Mouse (Mus musculus) embryonic facial prominence, embryonic 13.5 days (tissue): Measurements from ENCODE around the gene Slc35b2. TPM values are rescaled to one million over a fixed set of nuclear protein-coding genes. Genes with fewer than 3 reads are reported as not detected.
A peak's percentile ranks its signal among the peaks of the same experiment; 100 is the strongest.

Experiments
- ATAC-seq: fragments of 200-750 bp; cut with Nextera tagmentation; 2 replicates; pipeline ENCODE4 v1.8.0; 2017; ENCODE audit warnings: low read depth; ENCODE audit not compliant: insufficient number of reproducible peaks, insufficient read depth, low FRiP score, low TSS enrichment
- H3K27ac ChIP-seq: fragments of 300-500 bp; sonication (generic); 2 replicates; pipeline ENCODE4 v1.5.1; 2015; ENCODE audit warnings: moderate library complexity, mild to moderate bottlenecking, inconsistent platforms
- H3K27me3 ChIP-seq: fragments of 300-500 bp; sonication (generic); 2 replicates; pipeline ENCODE4 v1.6.1; 2015; ENCODE audit warnings: mild to moderate bottlenecking, inconsistent platforms
- H3K36me3 ChIP-seq: fragments of 300-500 bp; sonication (generic); 2 replicates; pipeline ENCODE4 v1.6.1; 2015; ENCODE audit warnings: mild to moderate bottlenecking, inconsistent platforms
- H3K4me1 ChIP-seq: fragments of 300-500 bp; sonication (generic); 2 replicates; pipeline ENCODE4 v1.6.1; 2015; ENCODE audit warnings: inconsistent platforms
- H3K4me2 ChIP-seq: fragments of 300-500 bp; sonication (generic); 2 replicates; pipeline ENCODE4 v1.6.1; 2015; ENCODE audit warnings: moderate library complexity, mild to moderate bottlenecking, inconsistent platforms
- H3K4me3 ChIP-seq: fragments of 300-500 bp; sonication (generic); 2 replicates; pipeline ENCODE4 v1.5.1; 2015; ENCODE audit warnings: mild to moderate bottlenecking, inconsistent platforms
- H3K9ac ChIP-seq: fragments of 300-500 bp; sonication (generic); 2 replicates; pipeline ENCODE4 v1.6.1; 2015; ENCODE audit warnings: mild to moderate bottlenecking, inconsistent platforms
- H3K9me3 ChIP-seq: fragments of 300-500 bp; sonication (generic); 2 replicates; pipeline ENCODE4 v1.6.1; 2016; ENCODE audit warnings: inconsistent platforms
- WGBS: fragments of 180-500 bp; shearing (Covaris S2); methylation state at CpG from one replicate; pipeline ENCODE4 v1.1.7; 2015; ENCODE audit warnings: mixed read lengths; 5-methylcytosine and 5-hydroxymethylcytosine counted together
- polyA plus RNA-seq: library from polyadenylated mRNA; unstranded; fragments of >200 nt; fragmentation: Nextera tagmentation; extraction: Ambion mirVana; gene quantifications from 2 replicates; pipeline ENCODE4 v1.2.1, GENCODE M21; 2015

The Slc35b2 gene
- polyA plus RNA-seq, 1 experiment from 2014 or later, result 122 TPM

DNA sequence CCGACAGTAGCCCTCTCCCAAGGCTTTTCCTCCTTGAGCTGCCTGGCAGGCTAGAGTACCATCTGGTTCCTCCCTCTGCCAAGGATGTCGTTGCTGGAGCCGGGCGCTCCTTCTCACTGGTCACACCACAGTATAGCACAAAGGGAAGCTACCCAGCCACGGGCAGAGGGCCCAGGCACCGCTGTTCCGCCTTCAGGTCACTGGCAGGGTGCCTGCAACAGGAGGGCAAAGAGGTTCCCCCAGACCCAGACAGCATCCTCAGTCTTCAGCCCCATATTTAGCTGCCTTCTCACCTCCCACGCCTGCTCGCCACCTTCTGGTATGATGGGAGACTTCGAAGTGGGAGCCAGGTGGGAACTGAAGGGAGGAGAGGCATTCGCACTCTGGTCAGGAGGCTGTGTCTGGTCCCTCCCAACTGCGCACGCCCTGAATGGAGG, 33.3 kb upstream of the Slc35b2 start:
- ATAC-seq, result no peak
- Histone ChIP-seq H3K4me1 (no peaks in the 10 kb centered on the region), H3K36me3 (no peaks in the 10 kb centered on the region), H3K27ac (no peak overlapping the region), H3K9ac (no peak overlapping the region), H3K9me3 (no peaks in the 10 kb centered on the region), H3K4me2 (no peak overlapping the region), H3K4me3 (no peak overlapping the region), H3K27me3 (peaks cover 79% of the 10 kb centered on the region)
- 47% methylated on average over 13 of the region's 13 CpGs for WGBS

DNA sequence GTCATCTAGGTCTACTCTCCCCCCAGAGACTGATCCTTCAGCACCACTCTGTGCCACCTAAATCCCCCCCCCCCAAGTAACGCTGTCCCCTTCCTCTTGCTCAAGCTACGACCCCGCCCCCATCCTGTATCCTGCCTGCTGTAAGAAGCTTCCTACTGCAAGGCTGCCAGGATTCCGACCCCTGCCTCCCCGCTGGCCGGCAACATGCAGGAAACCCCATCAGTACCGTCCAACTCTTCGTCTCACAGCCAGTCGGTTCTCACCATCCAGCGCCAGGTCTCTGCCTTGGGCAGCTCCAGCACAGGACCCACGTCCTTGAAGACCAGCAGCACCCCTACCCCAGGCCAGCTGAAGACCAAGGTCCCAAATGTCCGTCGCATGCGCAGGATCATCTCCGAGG, 30.8 kb upstream of the Slc35b2 start:
- Histone ChIP-seq H3K4me1 (no peaks in the 10 kb centered on the region), H3K27me3 (peaks cover 80% of the 10 kb centered on the region), H3K4me3 (no peak overlapping the region), H3K4me2 (no peak overlapping the region), H3K36me3 (no peaks in the 10 kb centered on the region), H3K27ac (no peak overlapping the region), H3K9ac (no peak overlapping the region), H3K9me3 (no peaks in the 10 kb centered on the region)
- 43% methylated on average over 15 of the region's 15 CpGs for WGBS
- ATAC-seq, result no peak

DNA sequence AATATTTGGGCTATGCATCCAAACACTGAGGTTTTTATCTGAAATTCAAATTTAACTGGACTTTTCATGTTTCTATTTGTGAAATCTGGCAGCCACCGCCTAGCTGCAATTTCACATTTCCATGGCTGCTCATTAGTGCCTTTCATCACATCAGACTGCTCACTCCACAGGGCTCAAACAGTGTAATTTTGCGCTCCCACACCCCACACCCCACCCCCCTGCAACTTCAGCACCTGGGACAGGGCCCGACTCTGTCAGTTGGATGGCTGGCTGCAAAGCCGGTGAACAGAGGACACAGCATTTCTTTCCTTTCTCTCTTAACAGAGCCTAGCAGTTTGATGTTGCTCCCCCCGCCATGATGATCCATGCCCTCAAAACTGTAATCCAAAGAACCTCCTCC, 27.4 kb upstream of the Slc35b2 start:
- Histone ChIP-seq H3K27ac (no peak overlapping the region), H3K4me1 (no peaks in the 10 kb centered on the region), H3K9ac (no peak overlapping the region), H3K27me3 (peaks cover 83% of the 10 kb centered on the region), H3K9me3 (no peaks in the 10 kb centered on the region), H3K4me3 (no peak overlapping the region), H3K4me2 (no peak overlapping the region), H3K36me3 (no peaks in the 10 kb centered on the region)
- ATAC-seq, result no peak
- 9% methylated on average over 5 of the region's 5 CpGs for WGBS

DNA sequence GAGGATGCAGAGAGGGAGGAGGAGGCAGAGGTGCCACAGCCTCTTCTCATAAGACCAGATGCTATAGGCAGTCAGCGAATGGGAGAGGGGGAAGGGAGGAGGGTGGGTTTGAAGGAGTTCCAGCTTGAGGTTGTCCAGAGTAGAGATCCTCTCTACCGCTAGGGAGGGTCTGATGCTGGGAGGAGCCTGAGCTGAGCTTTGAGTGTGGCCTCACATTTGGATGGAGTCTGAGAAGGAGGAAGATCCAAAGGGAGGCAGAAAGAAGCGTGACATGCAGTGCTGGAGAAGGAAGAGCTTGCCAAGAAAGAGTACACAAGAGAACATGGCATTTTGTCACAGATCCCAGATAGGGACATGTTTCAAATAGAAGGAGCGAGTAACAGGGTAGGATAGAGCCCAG, 25.3 kb upstream of the Slc35b2 start:
- ATAC-seq, result no peak
- Histone ChIP-seq H3K4me1 (no peaks in the 10 kb centered on the region), H3K27ac (no peak overlapping the region), H3K27me3 (peaks cover 84% of the 10 kb centered on the region), H3K9me3 (no peaks in the 10 kb centered on the region), H3K4me2 (no peak overlapping the region), H3K4me3 (no peak overlapping the region), H3K9ac (no peak overlapping the region), H3K36me3 (no peaks in the 10 kb centered on the region)
- WGBS, result 65% methylated on average over 4 of the region's 4 CpGs

DNA sequence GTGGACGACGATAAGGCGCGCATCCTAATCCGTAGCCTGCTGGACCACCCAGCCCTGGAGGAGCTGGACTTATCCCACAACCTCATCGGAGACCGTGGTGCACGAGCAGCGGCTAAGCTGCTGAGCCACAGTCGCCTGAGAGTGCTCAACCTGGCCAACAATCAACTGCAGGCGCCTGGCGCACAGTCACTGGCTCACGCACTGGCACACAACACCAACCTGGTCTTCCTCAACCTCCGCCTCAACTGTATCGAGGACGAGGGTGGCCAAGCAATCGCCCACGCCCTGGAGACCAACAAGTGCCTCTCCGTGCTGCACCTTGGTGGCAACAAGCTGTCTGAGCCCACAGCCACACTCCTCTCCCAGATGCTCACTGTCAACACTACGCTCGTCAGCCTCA, 24.0 kb upstream of the Slc35b2 start:
- peaks cover 10% of the 10 kb centered on the region for H3K36me3 ChIP-seq
- H3K27ac ChIP-seq, result no peak overlapping the region
- H3K9me3 ChIP-seq, result no peaks in the 10 kb centered on the region
- peaks cover 10% of the 10 kb centered on the region for H3K4me1 ChIP-seq
- H3K27me3 ChIP-seq, result peaks cover 87% of the 10 kb centered on the region
- WGBS, result 86% methylated on average over 21 of the region's 21 CpGs
- no peak overlapping the region for H3K4me3 ChIP-seq
- ATAC-seq, result no peak
- H3K4me2 ChIP-seq, result no peak overlapping the region
- no peak overlapping the region for H3K9ac ChIP-seq

- Histone ChIP-seq H3K36me3 (peaks cover 27% of the 10 kb centered on the region), H3K9ac (no peak overlapping the region), H3K4me2 (no peak overlapping the region), H3K27me3 (peaks cover 90% of the 10 kb centered on the region), H3K4me1 (peaks cover 23% of the 10 kb centered on the region), H3K27ac (no peak overlapping the region), H3K9me3 (no peaks in the 10 kb centered on the region), H3K4me3 (no peak overlapping the region)
- WGBS, result 36% methylated on average over 6 of the region's 6 CpGs
- ATAC-seq, result no peak
Measured at GRCm38 (mm10) chr17:45542129-45542528, 21.5 kb upstream of the Slc35b2 start.

- Histone ChIP-seq H3K4me2 (no peak overlapping the region), H3K27ac (no peak overlapping the region), H3K4me3 (no peak overlapping the region), H3K4me1 (peaks cover 23% of the 10 kb centered on the region), H3K9me3 (no peaks in the 10 kb centered on the region), H3K9ac (no peak overlapping the region), H3K36me3 (peaks cover 27% of the 10 kb centered on the region), H3K27me3 (peaks cover 96% of the 10 kb centered on the region)
- ATAC-seq, result no peak
- WGBS, result 76% methylated on average over 2 of the region's 2 CpGs
Measured at GRCm38 (mm10) chr17:45542705-45543104, 21.0 kb upstream of the Slc35b2 start.

DNA sequence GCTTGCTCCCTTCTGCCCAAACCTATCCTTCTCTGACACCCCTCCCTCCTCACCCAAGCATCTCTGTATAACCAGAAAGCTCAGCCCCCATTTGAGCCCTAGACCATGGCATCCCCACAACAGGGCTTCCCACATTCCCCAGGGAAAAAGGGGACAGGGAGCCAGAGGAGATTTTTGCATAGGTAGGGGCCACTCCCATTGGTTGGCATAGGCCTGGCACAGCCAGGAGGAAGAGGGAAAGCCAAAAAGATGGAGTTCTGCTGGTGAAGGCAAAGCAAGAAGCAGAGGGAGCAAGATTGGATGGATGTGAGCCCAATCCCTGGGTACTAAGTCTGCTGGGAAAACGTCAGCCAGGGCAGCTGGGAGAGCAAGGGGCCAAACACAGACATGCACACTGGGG, 20.6 kb upstream of the Slc35b2 start:
- H3K4me2 ChIP-seq, result no peak overlapping the region
- H3K36me3 ChIP-seq, result peaks cover 27% of the 10 kb centered on the region
- H3K27me3 ChIP-seq, result peaks cover 96% of the 10 kb centered on the region
- H3K9me3 ChIP-seq, result no peaks in the 10 kb centered on the region
- ATAC-seq, result no peak
- no peak overlapping the region for H3K9ac ChIP-seq
- WGBS, result 26% methylated on average over 1 of the region's 1 CpGs
- peaks cover 26% of the 10 kb centered on the region for H3K4me1 ChIP-seq
- no peak overlapping the region for H3K4me3 ChIP-seq
- no peak overlapping the region for H3K27ac ChIP-seq

- no peak overlapping the region for H3K27ac ChIP-seq
- peaks cover 34% of the 10 kb centered on the region for H3K4me1 ChIP-seq
- H3K4me3 ChIP-seq, result peak overlapping the region; percentile 21; the same call in 1 of the 2 replicates
- no peak for ATAC-seq
- peaks cover 92% of the 10 kb centered on the region for H3K27me3 ChIP-seq
- H3K9ac ChIP-seq, result 0 out of 2 replicates have a peak overlapping the region, but pooled peaks have one; percentile 40
- H3K36me3 ChIP-seq, result peaks cover 27% of the 10 kb centered on the region
- 15% methylated on average over 24 of the region's 24 CpGs for WGBS
- 0 out of 2 replicates have a peak overlapping the region, but pooled peaks have one; percentile 40 for H3K4me2 ChIP-seq
- no peaks in the 10 kb centered on the region for H3K9me3 ChIP-seq
Measured at GRCm38 (mm10) chr17:45544001-45544872, 19.4 kb upstream of the Slc35b2 start.

DNA sequence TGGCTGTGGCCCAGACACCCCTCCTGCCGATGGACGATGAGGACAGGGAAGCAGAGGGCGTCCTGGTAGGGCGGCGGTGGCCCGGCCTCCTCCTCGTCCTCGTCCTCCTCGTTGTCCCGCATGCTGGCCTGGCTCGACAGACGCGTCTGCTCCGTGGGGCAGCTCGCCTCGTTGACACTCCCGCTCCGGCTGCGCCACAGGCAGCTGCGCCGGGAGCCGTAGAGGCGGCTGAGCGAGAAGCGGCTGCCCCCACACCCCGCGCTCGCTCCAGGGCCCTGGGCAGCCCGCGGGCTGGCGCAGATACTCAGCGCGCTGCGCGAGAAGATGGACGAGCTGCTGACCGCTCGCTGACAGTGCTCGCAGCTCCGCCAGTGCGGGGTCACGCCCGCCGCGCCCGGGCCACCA, 18.8 kb upstream of the Slc35b2 start:
- Histone ChIP-seq H3K9ac (0 out of 2 replicates have a peak overlapping the region, but pooled peaks have one; percentile 40), H3K4me3 (peak overlapping the region; percentile 21), H3K4me1 (peaks cover 37% of the 10 kb centered on the region), H3K4me2 (peak overlapping the region; percentile 40), H3K27me3 (peaks cover 86% of the 10 kb centered on the region), H3K27ac (no peak overlapping the region), H3K36me3 (peaks cover 27% of the 10 kb centered on the region), H3K9me3 (no peaks in the 10 kb centered on the region)
- ATAC-seq, result no peak
- WGBS, result 22% methylated on average over 46 of the region's 46 CpGs

DNA sequence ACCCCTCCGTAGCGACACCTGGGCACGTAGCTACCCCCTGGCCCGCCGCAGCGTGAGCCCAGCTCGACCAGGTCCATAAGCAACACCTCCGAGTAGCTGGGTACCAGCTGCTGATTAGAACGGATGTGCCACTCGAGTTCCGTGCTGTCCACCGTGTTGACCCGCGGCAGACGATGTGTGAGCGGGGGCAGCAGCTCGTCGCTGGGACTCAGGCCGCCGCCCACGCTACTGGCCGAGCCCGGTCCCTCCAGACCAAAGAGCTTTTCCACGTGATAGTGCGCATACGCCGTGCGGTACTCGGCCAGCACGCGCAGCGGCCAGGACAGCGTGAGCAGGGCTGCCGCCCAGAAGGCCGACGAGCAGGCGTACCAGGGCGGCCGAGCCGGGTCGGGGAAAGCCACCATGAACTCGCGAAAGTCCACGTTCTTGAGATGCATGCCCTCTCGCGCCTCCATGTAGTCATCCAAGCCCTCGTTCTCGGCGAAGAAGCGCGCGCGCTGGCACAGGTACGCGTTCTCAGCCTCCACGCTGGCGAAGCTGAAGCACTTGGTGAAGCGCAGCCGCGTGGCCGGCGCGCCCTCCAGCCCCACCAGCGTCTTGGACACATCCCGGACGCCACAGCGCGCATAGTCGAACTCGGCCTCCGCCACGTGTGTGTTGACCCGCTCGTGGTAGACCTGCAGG, 18.3 kb upstream of the Slc35b2 start:
- 21% methylated on average over 74 of the region's 74 CpGs for WGBS
- Histone ChIP-seq H3K4me3 (peak overlapping the region; percentile 21), H3K9ac (0 out of 2 replicates have a peak overlapping the region, but pooled peaks have one; percentile 16), H3K36me3 (peaks cover 27% of the 10 kb centered on the region), H3K9me3 (no peaks in the 10 kb centered on the region), H3K4me2 (peak overlapping the region; percentile 40), H3K27me3 (peaks cover 80% of the 10 kb centered on the region), H3K27ac (no peak overlapping the region), H3K4me1 (peaks cover 42% of the 10 kb centered on the region)
- ATAC-seq, result no peak
